Mouse (Mus musculus): ENCODE results near the gene Atp11a.

Gene Atp11a

GRCm38 (mm10) chr8:12822892-12823291 is 66.1 kb downstream of the Atp11a start:
- no peak for DNase-seq (ENCODE audit: low spot score)

DNA sequence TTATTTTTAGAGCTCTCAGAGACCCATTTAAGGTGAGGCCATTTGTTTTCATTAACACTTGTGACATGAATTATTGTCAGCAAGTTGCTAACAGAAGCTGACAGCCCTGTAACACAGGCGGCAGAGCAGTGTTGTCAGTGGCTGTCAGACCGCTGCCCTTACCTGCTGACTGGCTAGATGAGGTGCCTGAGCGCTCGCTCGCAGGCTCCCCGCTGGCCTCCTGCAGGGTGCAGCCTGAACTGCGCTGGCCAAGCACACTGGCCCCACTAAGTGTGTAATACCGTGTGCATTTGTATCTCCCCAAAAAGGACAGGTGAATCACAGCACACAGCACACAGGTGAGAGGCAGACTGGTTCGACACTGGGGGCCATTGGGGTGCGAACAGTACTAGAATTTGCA is 67.7 kb downstream of the Atp11a start:
- DNase-seq (ENCODE audit: low spot score) = no peak

GRCm38 (mm10) chr8:12825236-12825635 is 68.4 kb downstream of the Atp11a start:
- no peak for DNase-seq (ENCODE audit: low spot score)

GRCm38 (mm10) chr8:12825686-12826237 is 68.9 kb downstream of the Atp11a start:
- no peak for DNase-seq (ENCODE audit: low spot score)

- no peak for DNase-seq (ENCODE audit: low spot score)
Observed at GRCm38 (mm10) chr8:12827124-12827523, 70.3 kb downstream of the Atp11a start.

GRCm38 (mm10) chr8:12828298-12828697 is 71.5 kb downstream of the Atp11a start:
- no peak for DNase-seq (ENCODE audit: low spot score)

GRCm38 (mm10) chr8:12829381-12829780 is 72.6 kb downstream of the Atp11a start:
- no peak for DNase-seq (ENCODE audit: low spot score)

DNA sequence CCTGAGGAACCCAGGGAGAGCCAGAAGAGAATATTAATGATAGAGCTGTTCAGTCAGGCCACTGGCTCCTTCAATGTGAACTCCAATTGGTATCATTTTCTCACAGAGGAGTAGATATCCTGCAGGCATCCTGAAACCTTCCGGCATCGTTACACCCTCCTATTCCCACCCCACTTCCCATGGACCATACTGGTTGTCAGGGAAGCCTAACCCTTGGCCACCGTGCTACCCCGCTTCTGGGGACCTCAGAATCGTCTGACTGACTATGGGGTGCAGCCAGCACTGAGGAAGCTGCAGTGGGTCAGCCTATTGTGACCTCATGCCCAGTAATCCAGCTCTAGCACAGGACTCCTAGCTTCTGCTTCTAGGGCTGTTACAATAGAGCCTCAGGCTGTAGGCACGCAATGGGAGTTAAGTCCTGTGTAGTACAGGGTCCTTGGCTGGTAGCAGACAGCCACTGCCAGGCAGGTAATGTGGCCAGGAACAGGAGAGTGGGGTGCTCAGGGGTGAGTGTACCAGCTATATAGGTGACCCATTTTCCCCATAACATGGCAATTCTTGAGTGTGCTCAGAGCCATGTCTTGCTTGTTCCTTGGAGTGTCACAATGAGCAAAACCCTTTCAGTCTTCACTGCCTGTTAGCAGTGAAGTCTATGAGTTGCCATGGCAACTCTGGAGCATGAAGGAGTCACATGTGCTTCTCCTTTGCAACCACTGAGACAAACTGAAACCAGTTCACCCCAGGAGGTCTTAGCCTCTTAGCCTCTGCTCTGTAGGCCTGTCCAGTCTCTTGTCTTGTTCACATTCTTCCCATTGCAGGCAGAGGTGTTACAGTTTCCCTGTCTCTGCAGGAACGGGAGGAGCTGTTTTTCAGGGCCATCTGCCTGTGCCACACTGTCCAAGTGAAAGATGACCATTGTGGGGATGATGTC is 75.1 kb downstream of the Atp11a start:
- DNase-seq (ENCODE audit: low spot score) = no peak

DNA sequence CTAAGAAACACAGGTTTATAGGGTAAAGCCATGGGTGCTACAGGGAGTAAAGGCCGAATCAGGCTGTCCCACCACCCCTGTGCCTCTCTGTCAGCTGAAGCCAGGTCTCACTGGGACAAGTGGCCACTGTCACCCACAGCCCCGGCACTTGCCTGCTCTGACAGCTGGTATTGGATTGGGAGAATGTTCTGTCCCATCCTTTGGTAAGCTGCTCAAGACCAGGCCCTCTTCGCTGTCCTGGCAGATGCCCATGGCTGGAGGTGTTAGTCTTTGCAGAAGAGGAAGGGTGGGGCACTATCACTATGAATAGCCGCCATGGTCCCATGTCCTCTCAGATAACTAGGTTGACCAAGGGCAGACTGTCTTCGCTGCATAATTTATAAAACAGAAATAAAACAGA is 76.8 kb downstream of the Atp11a start:
- no peak for DNase-seq (ENCODE audit: low spot score)

- no peak for DNase-seq (ENCODE audit: low spot score)
Observed at GRCm38 (mm10) chr8:12840834-12841233, 84.0 kb downstream of the Atp11a start.

DNA sequence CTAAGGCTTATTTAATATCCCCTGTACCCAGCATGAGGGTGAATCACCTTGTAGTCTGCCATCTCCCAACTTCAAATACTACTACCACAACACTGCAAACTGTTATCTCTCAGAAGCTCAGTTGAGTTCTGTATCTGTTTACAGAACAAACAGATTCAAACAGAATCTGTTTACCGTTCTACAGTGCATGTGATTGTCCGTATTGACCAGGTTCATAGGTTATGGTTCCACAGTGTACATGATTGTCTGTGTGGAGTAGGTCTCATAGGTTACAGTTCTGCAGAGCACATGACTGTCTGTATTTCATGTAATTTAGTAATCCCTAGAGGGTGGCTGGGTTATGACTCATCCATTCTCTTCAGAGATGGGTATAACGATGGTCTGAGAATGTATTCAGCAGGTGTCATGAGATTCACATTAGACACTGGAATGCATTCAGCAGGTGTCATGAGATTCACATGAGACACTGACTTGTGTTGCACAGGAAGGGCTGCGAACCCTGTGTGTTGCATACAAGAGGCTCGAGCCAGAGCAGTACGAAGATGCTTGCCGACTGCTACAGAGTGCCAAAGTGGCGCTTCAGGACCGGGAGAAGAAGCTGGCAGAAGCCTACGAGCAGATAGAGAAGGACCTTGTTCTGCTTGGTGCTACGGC is 85.7 kb downstream of the Atp11a start:
- no peak for DNase-seq (ENCODE audit: low spot score)

DNA sequence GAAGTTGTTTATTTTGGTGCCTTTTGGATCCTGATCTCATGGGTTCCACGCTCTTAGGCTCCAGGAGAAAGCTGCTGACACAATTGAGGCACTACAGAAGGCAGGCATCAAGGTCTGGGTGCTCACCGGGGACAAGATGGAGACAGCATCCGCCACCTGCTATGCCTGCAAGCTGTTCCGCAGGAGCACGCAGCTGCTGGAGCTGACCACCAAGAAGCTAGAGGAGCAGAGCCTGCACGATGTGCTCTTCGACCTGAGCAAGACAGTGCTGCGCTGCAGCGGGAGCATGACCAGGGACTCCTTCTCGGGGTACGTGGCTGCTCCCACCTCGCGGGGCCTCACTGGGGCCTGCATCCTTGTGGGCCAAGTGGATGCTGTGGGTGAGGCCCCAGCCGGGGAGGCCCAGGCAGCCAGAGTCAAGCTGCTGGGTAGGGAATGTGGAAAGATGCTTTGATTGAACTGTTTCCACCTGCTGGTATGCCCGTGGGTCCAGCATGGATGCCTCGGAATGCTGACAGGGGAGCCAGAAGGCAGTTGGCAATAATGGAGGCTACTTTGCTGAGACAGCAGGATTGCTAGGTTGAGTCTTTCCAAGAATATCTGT is 87.6 kb downstream of the Atp11a start:
- no peak for DNase-seq (ENCODE audit: low spot score)

DNA sequence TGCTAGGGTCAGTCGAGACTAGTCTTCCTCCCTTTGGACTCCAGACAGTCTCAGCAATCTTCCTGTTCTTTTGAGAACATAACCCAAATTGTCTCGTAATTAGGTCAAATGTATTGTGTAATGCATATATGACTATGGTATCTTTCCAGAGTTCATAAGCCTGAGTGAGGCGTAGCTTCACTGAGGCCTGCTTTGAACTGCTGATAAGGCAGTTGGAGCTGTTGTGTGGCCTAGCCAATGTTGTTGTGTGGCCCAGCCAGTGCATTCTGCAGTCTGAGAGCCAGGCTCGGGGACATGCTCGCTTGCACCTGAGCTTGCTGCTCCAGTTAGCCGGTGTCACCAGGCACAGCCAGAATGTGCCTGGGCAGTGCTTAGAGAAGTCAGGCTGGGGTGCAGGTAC is 89.6 kb downstream of the Atp11a start:
- DNase-seq (ENCODE audit: low spot score) = no peak

DNA sequence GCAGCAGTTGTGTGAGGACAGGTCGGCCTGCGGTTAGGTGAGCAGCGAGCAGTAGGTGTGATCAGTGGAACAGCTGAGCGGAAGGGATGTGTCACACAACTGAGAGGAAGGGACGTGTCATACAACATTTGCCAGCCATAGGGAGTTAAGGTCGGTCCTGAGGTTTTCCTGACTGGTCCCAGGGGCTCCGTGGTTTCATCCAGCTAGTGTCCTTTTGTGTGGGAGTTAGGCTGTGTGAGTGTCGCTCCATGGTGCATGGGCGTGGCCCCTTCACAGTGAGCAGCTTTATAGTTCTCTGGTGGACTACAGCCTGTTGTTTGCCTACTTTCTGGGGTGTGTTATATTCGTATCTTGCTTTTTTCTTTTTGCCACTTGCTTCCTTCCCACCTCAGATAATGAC is 94.4 kb downstream of the Atp11a start:
- no peak for DNase-seq (ENCODE audit: low spot score)

DNA sequence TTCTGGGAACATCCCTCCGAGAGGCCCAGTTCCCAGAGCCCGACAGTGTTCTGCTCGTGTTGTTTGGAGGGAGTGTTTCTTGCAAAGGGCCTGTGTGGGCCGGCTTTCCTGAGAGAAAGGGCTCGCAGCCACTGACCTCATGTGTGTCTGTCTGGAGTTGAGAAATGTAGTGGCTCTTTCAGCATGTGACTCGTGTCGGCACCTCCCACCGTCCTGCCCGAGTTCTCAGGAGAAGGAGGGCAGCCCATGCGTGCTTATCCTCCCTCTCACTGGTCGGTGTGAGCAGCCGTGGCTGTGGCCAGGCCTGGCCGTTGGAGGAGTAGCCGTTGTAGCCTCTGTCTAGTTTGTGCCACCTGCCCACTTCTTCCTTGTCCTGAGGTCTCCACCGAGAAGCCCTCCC is 99.2 kb downstream of the Atp11a start:
- no peak for DNase-seq (ENCODE audit: low spot score)

GRCm38 (mm10) chr8:12863061-12863460 is 106.2 kb downstream of the Atp11a start:
- DNase-seq (ENCODE audit: low spot score) = no peak

- DNase-seq (ENCODE audit: low spot score) = no peak
Observed at GRCm38 (mm10) chr8:12863608-12864007, 106.8 kb downstream of the Atp11a start.

DNA sequence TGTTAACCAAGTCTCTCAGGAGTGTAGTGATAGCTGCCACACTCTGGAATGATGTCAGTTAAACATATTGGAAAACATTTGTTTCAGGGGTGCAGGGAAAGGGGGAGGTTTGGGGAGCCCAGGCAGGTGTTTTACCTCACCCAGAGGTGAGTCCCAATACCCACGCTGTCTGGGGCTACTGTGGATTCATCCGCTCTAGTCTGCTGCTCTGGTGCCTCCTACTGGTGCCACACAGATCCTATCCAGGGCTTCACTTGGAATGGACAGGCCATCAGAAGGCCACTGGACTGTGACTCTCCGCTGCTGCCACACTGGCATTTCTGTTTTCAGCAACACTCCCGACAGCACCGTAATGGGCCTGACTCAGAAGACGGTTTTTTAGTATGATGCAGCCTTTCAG is 109.0 kb downstream of the Atp11a start:
- DNase-seq (ENCODE audit: low spot score) = no peak

GRCm38 (mm10) chr8:12869661-12870060 is 112.8 kb downstream of the Atp11a start:
- DNase-seq (ENCODE audit: low spot score) = no peak

DNA sequence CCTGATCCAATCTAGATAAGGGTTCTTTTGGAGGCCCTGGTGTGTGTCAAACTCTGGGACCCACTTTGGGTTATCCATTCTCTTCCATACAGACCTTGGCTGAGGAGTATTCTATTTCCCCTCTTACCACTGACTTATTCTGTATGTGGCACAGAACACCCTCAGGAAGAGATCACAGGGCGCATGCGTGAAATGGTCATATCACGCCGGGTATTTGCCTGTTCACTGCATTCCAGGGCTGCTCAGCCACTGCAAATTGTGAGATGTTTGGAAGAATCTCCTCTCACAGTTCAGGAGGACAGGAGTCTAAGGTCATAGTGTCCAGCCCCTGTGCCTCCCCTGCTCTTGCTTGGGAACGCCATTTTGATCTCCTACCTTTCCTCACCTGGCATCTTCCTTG is 113.8 kb downstream of the Atp11a start:
- DNase-seq (ENCODE audit: low spot score) = no peak

GRCm38 (mm10) chr8:12871461-12871860 is 114.6 kb downstream of the Atp11a start:
- DNase-seq (ENCODE audit: low spot score) = no peak

DNA sequence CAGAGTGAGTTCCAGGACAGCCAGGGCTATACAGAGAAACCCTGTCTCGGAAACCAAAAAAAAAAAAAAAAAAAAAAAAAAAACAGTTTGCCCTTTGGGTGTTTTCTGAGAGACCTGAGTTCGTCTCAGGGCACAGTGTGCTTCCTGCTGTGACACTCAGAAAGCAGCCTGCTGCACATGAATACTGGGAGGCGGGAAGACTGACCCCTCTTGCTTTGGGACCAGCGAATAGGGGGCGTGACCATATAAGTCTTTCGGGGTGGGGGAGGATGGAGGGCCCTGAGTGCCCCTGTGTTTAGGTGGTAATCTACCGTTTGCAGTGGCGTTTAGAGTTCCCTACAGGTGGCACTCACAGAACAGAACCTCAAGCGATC is 116.2 kb downstream of the Atp11a start:
- DNase-seq (ENCODE audit: low spot score) = no peak
